Mouse (Mus musculus) olfactory bulb, adult 2 months (tissue): ENCODE data around the gene Aif1. TPM values are rescaled to one million over a fixed set of nuclear protein-coding genes. Genes with fewer than 3 reads are reported as not detected.

Experiments used
- H3K27ac ChIP-seq: fragments of 200-500 bp; 2 replicates; pipeline ENCODE4 v1.5.1; 2012; ENCODE audit warnings: low read depth, low read length; ENCODE audit not compliant: insufficient read depth
- H3K4me1 ChIP-seq: fragments of 200-500 bp; 2 replicates; pipeline ENCODE4 v1.6.1; 2012; ENCODE audit warnings: low read length; ENCODE audit not compliant: control insufficient read depth, insufficient read depth
- H3K4me3 ChIP-seq: fragments of 200-500 bp; 2 replicates; pipeline ENCODE4 v1.5.1; 2012; ENCODE audit warnings: mild to moderate bottlenecking, low read depth, low read length, moderate library complexity; ENCODE audit not compliant: insufficient read depth
- CTCF ChIP-seq: fragments of 200-500 bp; IDR thresholded peaks from 2 replicates; pipeline ENCODE4 v1.5.1; 2012; ENCODE audit warnings: low read depth, mild to moderate bottlenecking, low read length, moderate library complexity; ENCODE audit not compliant: insufficient read depth
- POLR2A ChIP-seq: fragments of 200-500 bp; IDR thresholded peaks from 2 replicates; pipeline ENCODE4 v1.6.1; 2012; ENCODE audit warnings: mild to moderate bottlenecking, low read depth, low read length, moderate library complexity; ENCODE audit not compliant: insufficient read depth
- WGBS: fragments of 180-500 bp; shearing (Covaris S2); methylation state at CpG from one replicate; pipeline ENCODE4 v1.1.7; 2018; 5-methylcytosine and 5-hydroxymethylcytosine counted together
- polyA plus RNA-seq: library from polyadenylated mRNA; stranded (reverse); fragments of >200 nt; gene quantifications from 2 replicates; pipeline ENCODE4 v1.2.4, GENCODE M21; 2012; ENCODE audit warnings: low replicate concordance; ENCODE audit not compliant: missing spikeins, insufficient read depth, insufficient read length

Aif1 gene
- not detected in 2 replicates for polyA plus RNA-seq

GRCm38 (mm10) chr17:35175968-35176367, at the start of gene Aif1:
TSS of gene Aif1 (minus strand) at chr17:35176068.
- WGBS, result 70% methylated on average over 2 of the region's 2 CpGs
- Histone ChIP-seq H3K4me3 (no peak within 1 kb of the TSS), H3K4me1 (peaks cover 2% of the 10 kb centered on the region; the same call in 1 of the 2 replicates), H3K27ac (no peak within 1 kb of the TSS)
- TF ChIP-seq POLR2A, result no peak
- TF ChIP-seq CTCF, result no peak

GRCm38 (mm10) chr17:35225456-35225855, 49.6 kb upstream of the Aif1 start:
- Histone ChIP-seq H3K27ac (no peak overlapping the region), H3K4me3 (no peak overlapping the region), H3K4me1 (peaks cover 5% of the 10 kb centered on the region)
- TF ChIP-seq POLR2A (no peak), CTCF (no peak)
- 92% methylated on average over 5 of the region's 5 CpGs for WGBS

GRCm38 (mm10) chr17:35224641-35225040, 48.8 kb upstream of the Aif1 start:
- H3K4me3 ChIP-seq, result no peak overlapping the region
- WGBS, result 95% methylated on average over 4 of the region's 4 CpGs
- H3K27ac ChIP-seq, result no peak overlapping the region
- H3K4me1 ChIP-seq, result peaks cover 13% of the 10 kb centered on the region
- TF ChIP-seq CTCF (no peak), POLR2A (no peak)

- 74% methylated on average over 6 of the region's 6 CpGs for WGBS
- TF ChIP-seq CTCF, result no peak
- no peak overlapping the region for H3K27ac ChIP-seq
- peaks cover 16% of the 10 kb centered on the region for H3K4me1 ChIP-seq
- H3K4me3 ChIP-seq, result no peak overlapping the region
Observed at GRCm38 (mm10) chr17:35222299-35222698, 46.4 kb upstream of the Aif1 start.

- 78% methylated on average over 28 of the region's 28 CpGs for WGBS
- no peak for TF ChIP-seq CTCF
- no peak for TF ChIP-seq POLR2A
- H3K4me3 ChIP-seq, result no peak within 1 kb of the TSS
- peak within 1 kb of the TSS; percentile 37; the same call in 1 of the 2 replicates for H3K27ac ChIP-seq
- H3K4me1 ChIP-seq, result peaks cover 16% of the 10 kb centered on the region
Observed at GRCm38 (mm10) chr17:35220156-35220952, 44.5 kb upstream of the Aif1 start, which contains the start of gene Gm16181. TSS of gene Gm16181 (plus strand) at chr17:35220834.

GRCm38 (mm10) chr17:35219601-35220041, 43.8 kb upstream of the Aif1 start:
- Histone ChIP-seq H3K4me1 (peaks cover 16% of the 10 kb centered on the region), H3K4me3 (no peak overlapping the region), H3K27ac (peak overlapping the region; percentile 37; the same call in 1 of the 2 replicates)
- whole genome bisulfite sequencing, result 59% methylated on average over 6 of the region's 6 CpGs
- TF ChIP-seq POLR2A (no peak), CTCF (no peak)

- Histone ChIP-seq H3K27ac (no peak overlapping the region), H3K4me3 (no peak overlapping the region), H3K4me1 (peaks cover 16% of the 10 kb centered on the region)
- 83% methylated on average over 18 of the region's 18 CpGs for WGBS
- no peak for TF ChIP-seq POLR2A
- no peak for TF ChIP-seq CTCF
Observed at GRCm38 (mm10) chr17:35218516-35219193, 42.8 kb upstream of the Aif1 start.

- Histone ChIP-seq H3K4me3 (no peak overlapping the region), H3K27ac (no peak overlapping the region), H3K4me1 (no peaks in the 10 kb centered on the region)
- TF ChIP-seq CTCF, result no peak
- TF ChIP-seq POLR2A, result no peak
- WGBS, result 93% methylated on average over 5 of the region's 5 CpGs
Observed at GRCm38 (mm10) chr17:35213071-35213470, 37.2 kb upstream of the Aif1 start.

GRCm38 (mm10) chr17:35210593-35210992, 34.7 kb upstream of the Aif1 start:
- Histone ChIP-seq H3K27ac (no peak overlapping the region), H3K4me1 (no peaks in the 10 kb centered on the region), H3K4me3 (no peak overlapping the region)
- 87% methylated on average over 3 of the region's 3 CpGs for WGBS
- TF ChIP-seq POLR2A (no peak), CTCF (no peak)
